Mouse (Mus musculus) kidney, embryonic 14.5 days (tissue): ENCODE data around the gene Sap30l. TPM values are rescaled to one million over a fixed set of nuclear protein-coding genes. Genes with fewer than 3 reads are reported as not detected.

ENCODE experiments used
- ATAC-seq: fragments of 200-750 bp; cut with Nextera tagmentation; 2 replicates; pipeline ENCODE4 v1.8.0; 2017; ENCODE audit warnings: moderate number of reproducible peaks, mild to moderate bottlenecking, moderate TSS enrichment, moderate library complexity; ENCODE audit not compliant: low FRiP score, low TSS enrichment
- H3K27ac ChIP-seq: fragments of 300-500 bp; sonication (generic); 2 replicates; pipeline ENCODE4 v1.5.1; 2014; ENCODE audit warnings: low read depth, mild to moderate bottlenecking, low read length, moderate library complexity, mixed read lengths
- H3K27me3 ChIP-seq: fragments of 300-500 bp; sonication (generic); 2 replicates; pipeline ENCODE4 v1.6.1; 2014; ENCODE audit warnings: mild to moderate bottlenecking, low read length; ENCODE audit not compliant: control insufficient read depth, insufficient read depth
- H3K36me3 ChIP-seq: fragments of 300-500 bp; sonication (generic); 2 replicates; pipeline ENCODE4 v1.6.1; 2014; ENCODE audit warnings: low read length, mixed read lengths; ENCODE audit not compliant: control insufficient read depth, insufficient read depth
- H3K4me1 ChIP-seq: fragments of 300-500 bp; sonication (generic); 2 replicates; pipeline ENCODE4 v1.6.1; 2014; ENCODE audit warnings: low read length, mixed read lengths; ENCODE audit not compliant: control insufficient read depth, insufficient read depth
- H3K4me2 ChIP-seq: fragments of 300-500 bp; sonication (generic); replicated peaks from 2 replicates; pipeline ENCODE4 v1.6.1; 2014; ENCODE audit warnings: low read depth, mild to moderate bottlenecking, low read length
- H3K4me3 ChIP-seq: fragments of 300-500 bp; sonication (generic); 2 replicates; pipeline ENCODE4 v1.5.1; 2014; ENCODE audit warnings: mild to moderate bottlenecking, low read length
- H3K9ac ChIP-seq: fragments of 300-500 bp; sonication (generic); 2 replicates; pipeline ENCODE4 v1.6.1; 2014; ENCODE audit warnings: low read depth, mild to moderate bottlenecking, low read length, moderate library complexity
- H3K9me3 ChIP-seq: fragments of 300-500 bp; sonication (generic); 2 replicates; pipeline ENCODE4 v1.6.1; 2016; ENCODE audit warnings: low read length; ENCODE audit not compliant: control insufficient read depth
- WGBS: fragments of 180-500 bp; shearing (Covaris S2); extraction: QIAGEN DNeasy Blood & Tissue Kit; methylation state at CpG from one replicate; pipeline ENCODE4 v1.1.7; 2014; 5-methylcytosine and 5-hydroxymethylcytosine counted together
- polyA plus RNA-seq: library from polyadenylated mRNA; unstranded; fragments of >200 nt; fragmentation: Nextera tagmentation; extraction: Ambion mirVana; gene quantifications from 2 replicates; pipeline ENCODE4 v1.2.1, GENCODE M21; 2014

The Sap30l gene
- polyA plus RNA-seq, 1 experiment from 2014 or later = 15.0 TPM

DNA sequence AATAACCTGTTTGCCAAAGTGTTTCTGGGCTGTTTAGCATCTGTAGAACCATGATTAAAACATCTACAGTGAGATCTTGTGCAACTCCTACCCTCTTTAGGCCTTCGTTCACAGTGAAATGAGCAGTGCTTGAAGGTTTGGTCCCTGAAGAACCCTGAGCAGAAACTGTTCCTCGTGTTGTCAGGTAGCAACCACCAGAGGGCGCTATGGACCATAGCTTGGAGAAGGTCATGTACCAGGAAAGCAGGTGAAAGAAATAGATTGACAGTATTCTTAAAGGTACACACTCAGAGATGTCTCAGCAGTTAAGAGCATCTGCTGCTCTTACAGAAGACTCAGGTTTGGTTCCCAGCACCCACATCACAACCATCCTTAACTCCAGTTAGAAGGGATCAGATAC is 13.5 kb upstream of the Sap30l start:
- Histone ChIP-seq H3K27me3 (no peaks in the 10 kb centered on the region), H3K4me1 (peaks cover 18% of the 10 kb centered on the region), H3K36me3 (no peaks in the 10 kb centered on the region), H3K4me2 (no peak overlapping the region), H3K4me3 (no peak overlapping the region), H3K9ac (no peak overlapping the region), H3K27ac (no peak overlapping the region), H3K9me3 (no peaks in the 10 kb centered on the region)
- WGBS = 38% methylated on average over 3 of the region's 3 CpGs
- ATAC-seq = no peak

DNA sequence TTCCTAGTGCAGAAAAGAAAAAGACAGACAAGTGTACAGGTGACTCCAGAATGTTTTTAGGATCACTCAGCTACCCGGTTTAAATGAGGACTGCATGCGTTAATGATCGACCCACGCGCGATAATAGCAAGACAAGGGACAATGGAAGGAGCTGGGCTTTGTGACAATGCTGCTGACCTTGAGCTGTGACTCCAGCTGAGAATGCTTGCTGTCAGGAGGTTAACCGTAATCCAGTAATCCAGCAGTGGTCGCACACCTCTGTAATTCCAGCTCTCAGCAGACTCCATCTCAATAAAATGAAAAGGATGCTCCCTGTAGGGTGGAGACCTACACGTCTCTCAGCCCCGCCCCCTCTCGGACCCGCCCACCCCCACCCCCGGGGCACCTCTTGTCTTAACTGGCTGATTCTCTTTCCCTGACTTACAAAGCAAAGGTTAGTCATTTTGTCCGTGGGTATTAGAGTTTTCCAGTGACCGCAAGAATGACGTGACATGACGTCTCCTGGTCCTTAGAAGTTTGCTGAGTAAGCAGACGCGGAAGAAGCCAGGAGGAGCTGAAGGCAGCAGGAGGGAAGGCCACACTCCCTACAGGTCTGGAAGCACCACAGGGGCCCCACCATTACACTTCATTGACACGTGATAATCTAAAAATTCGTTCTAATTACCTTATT is 10.4 kb upstream of the Sap30l start:
- no peaks in the 10 kb centered on the region for H3K36me3 ChIP-seq
- H3K4me2 ChIP-seq = no peak overlapping the region
- no peak overlapping the region for H3K4me3 ChIP-seq
- H3K9me3 ChIP-seq = no peaks in the 10 kb centered on the region
- H3K4me1 ChIP-seq = peaks cover 17% of the 10 kb centered on the region
- WGBS = 30% methylated on average over 21 of the region's 21 CpGs
- no peak overlapping the region for H3K9ac ChIP-seq
- H3K27me3 ChIP-seq = no peaks in the 10 kb centered on the region
- no peak for ATAC-seq
- no peak overlapping the region for H3K27ac ChIP-seq

- Histone ChIP-seq H3K27me3 (no peaks in the 10 kb centered on the region), H3K9me3 (no peaks in the 10 kb centered on the region), H3K4me3 (no peak overlapping the region), H3K9ac (no peak overlapping the region), H3K4me1 (peaks cover 2% of the 10 kb centered on the region; the same call in 1 of the 2 replicates), H3K4me2 (no peak overlapping the region), H3K27ac (no peak overlapping the region), H3K36me3 (no peaks in the 10 kb centered on the region)
- 22% methylated on average over 6 of the region's 6 CpGs for WGBS
- peak; percentile 79 for ATAC-seq
Measured at GRCm38 (mm10) chr11:57795086-57795485, 6.4 kb upstream of the Sap30l start.

GRCm38 (mm10) chr11:57797828-57798227 is 3.6 kb upstream of the Sap30l start:
- H3K4me3 ChIP-seq = no peak overlapping the region
- H3K9me3 ChIP-seq = no peaks in the 10 kb centered on the region

GRCm38 (mm10) chr11:57799456-57799855 is 2.0 kb upstream of the Sap30l start:
- Histone ChIP-seq H3K36me3 (no peaks in the 10 kb centered on the region), H3K4me1 (peaks cover 8% of the 10 kb centered on the region), H3K4me3 (no peak overlapping the region), H3K9me3 (no peaks in the 10 kb centered on the region), H3K27me3 (no peaks in the 10 kb centered on the region), H3K9ac (no peak overlapping the region), H3K4me2 (no peak overlapping the region), H3K27ac (no peak overlapping the region)
- 83% methylated on average over 10 of the region's 10 CpGs for WGBS
- ATAC-seq = no peak

More at GRCm38 (mm10) chr11:57797828-57798227, 3.6 kb upstream of the Sap30l start:
- H3K9ac ChIP-seq = no peak overlapping the region
- H3K4me2 ChIP-seq = no peak overlapping the region
- H3K27ac ChIP-seq = no peak overlapping the region
- 83% methylated on average over 9 of the region's 9 CpGs for WGBS
- H3K4me1 ChIP-seq = peaks cover 8% of the 10 kb centered on the region
- H3K27me3 ChIP-seq = no peaks in the 10 kb centered on the region
- ATAC-seq = no peak
- no peaks in the 10 kb centered on the region for H3K36me3 ChIP-seq

DNA sequence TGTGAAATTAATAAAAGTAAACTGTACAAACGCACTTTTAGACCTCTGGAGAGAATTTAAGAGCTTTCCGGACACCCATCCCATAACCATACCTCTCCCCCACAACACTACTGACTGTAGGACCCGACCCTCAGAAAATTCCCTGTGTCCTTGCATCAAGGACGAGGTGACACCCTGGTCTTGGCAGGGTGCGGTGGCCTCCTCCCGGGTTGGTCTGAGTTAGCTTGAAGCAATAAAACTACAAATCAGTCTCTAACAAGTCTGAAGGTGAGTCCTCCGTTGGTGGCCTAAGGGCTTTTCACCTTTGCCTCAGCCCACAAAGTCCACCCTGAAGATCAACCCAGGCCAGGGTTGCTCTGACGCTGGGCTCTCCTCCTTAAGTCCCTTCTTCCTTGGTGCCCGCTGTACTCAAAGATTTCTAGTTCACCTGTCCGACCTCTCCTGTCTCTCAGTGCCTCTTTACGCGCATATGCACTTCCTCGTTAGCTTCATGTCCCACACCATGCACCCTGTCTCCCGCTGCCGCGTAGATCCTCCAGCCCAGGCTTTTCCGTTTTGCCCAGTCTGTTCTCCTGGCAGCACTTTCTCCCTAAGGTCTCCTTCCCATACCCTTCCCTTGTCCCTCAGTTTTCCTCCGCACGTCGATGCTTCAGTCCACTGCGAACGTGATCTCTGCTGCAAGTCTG is 1.0 kb upstream of the Sap30l start:
- Histone ChIP-seq H3K27ac (peak overlapping the region; percentile 55), H3K9ac (peak overlapping the region; percentile 56; the same call in 1 of the 2 replicates), H3K4me1 (peaks cover 8% of the 10 kb centered on the region), H3K4me2 (peak overlapping the region; percentile 84), H3K27me3 (no peaks in the 10 kb centered on the region), H3K9me3 (no peaks in the 10 kb centered on the region), H3K36me3 (no peaks in the 10 kb centered on the region), H3K4me3 (peak overlapping the region; percentile 70)
- 11% methylated on average over 22 of the region's 22 CpGs for WGBS
- ATAC-seq = no peak

DNA sequence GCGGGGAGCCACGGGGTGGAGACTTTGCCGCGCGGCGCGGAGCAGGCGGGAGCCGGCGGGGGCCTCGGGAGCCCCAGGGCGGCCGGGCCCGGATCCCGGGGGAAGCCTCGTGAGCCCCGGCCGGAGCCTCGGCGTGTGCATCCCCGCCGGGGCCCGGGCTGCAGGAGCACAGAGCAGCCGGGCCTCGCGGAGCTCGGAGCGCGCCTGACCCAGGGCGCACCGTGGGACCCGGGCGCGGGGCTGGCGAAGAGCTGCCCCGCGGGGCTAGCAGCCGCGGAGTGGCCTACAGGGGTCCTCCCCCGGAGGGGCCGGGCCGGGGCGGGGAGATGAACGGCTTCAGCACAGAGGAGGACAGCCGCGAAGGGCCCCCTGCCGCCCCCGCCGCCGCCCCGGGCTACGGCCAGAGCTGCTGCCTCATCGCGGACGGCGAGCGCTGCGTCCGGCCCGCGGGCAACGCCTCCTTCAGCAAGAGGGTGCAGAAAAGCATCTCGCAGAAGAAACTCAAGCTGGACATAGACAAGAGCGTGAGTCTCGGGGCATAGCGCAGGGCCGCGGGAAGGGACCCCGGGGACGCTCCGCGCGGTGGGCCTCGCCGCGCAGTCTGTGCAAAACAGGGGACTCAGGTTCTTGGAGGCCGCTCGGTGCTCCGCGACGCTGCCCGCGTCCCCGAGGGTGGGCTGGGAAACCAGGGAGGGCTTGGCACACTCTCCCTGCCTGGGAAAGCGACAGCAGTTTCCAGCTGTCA is 501 bp downstream of the Sap30l start:
- Histone ChIP-seq H3K9ac (peak overlapping the region; percentile 95), H3K4me2 (peak overlapping the region; percentile 99), H3K9me3 (no peaks in the 10 kb centered on the region), H3K4me1 (peaks cover 8% of the 10 kb centered on the region), H3K4me3 (peak overlapping the region; percentile 70), H3K27me3 (no peaks in the 10 kb centered on the region), H3K36me3 (no peaks in the 10 kb centered on the region), H3K27ac (0 out of 2 replicates have a peak overlapping the region, but pooled peaks have one; percentile 42)
- ATAC-seq = peak; percentile 75
- WGBS = under 1% methylated on average over 79 of the region's 85 CpGs

- WGBS = under 1% methylated on average over 18 of the region's 18 CpGs
- no peak for ATAC-seq
Measured at GRCm38 (mm10) chr11:57802511-57802870, 1.1 kb downstream of the Sap30l start.

GRCm38 (mm10) chr11:57805047-57805446 is 3.6 kb downstream of the Sap30l start:
- no peaks in the 10 kb centered on the region for H3K9me3 ChIP-seq
- H3K4me3 ChIP-seq = no peak overlapping the region
- H3K4me2 ChIP-seq = no peak overlapping the region
- no peak overlapping the region for H3K9ac ChIP-seq
- no peaks in the 10 kb centered on the region for H3K27me3 ChIP-seq
- H3K4me1 ChIP-seq = peaks cover 7% of the 10 kb centered on the region
- H3K27ac ChIP-seq = no peak overlapping the region
- ATAC-seq = no peak
- 79% methylated on average over 3 of the region's 3 CpGs for WGBS
- peaks cover 20% of the 10 kb centered on the region for H3K36me3 ChIP-seq

More at GRCm38 (mm10) chr11:57802511-57802870, 1.1 kb downstream of the Sap30l start:
- Histone ChIP-seq H3K36me3 (peaks cover 2% of the 10 kb centered on the region; the same call in 1 of the 2 replicates), H3K27me3 (no peaks in the 10 kb centered on the region), H3K9me3 (no peaks in the 10 kb centered on the region), H3K27ac (no peak overlapping the region), H3K9ac (peak overlapping the region; percentile 95), H3K4me3 (peak overlapping the region; percentile 70), H3K4me2 (peak overlapping the region; percentile 99), H3K4me1 (peaks cover 8% of the 10 kb centered on the region)
